Mouse (Mus musculus) erythroblast, embryonic 14.5 days (primary cell): ENCODE results near the gene Fos. TPM values are rescaled to one million over a fixed set of nuclear protein-coding genes. Genes with fewer than 3 reads are reported as not detected.
A peak's percentile ranks its signal among the peaks of the same experiment; 100 is the strongest.

Experiments
- H3K27me3 ChIP-seq: 2 replicates; pipeline ENCODE4 v1.6.1; 2012; ENCODE audit warnings: inconsistent platforms; ENCODE audit not compliant: control insufficient read depth
- H3K36me3 ChIP-seq: 2 replicates; pipeline ENCODE4 v1.6.1; 2012; ENCODE audit warnings: mild to moderate bottlenecking, inconsistent platforms; ENCODE audit not compliant: control insufficient read depth
- H3K4me1 ChIP-seq: 2 replicates; pipeline ENCODE4 v1.6.1; 2012; ENCODE audit warnings: inconsistent platforms; ENCODE audit not compliant: control insufficient read depth
- H3K4me3 ChIP-seq: replicated peaks from 2 replicates; pipeline ENCODE3; 2012; ENCODE audit warnings: moderate library complexity, mild to moderate bottlenecking, inconsistent platforms
- H3K9me3 ChIP-seq: 2 replicates; pipeline ENCODE4 v1.6.1; 2012; ENCODE audit warnings: low read length, inconsistent platforms, mixed read lengths; ENCODE audit not compliant: control insufficient read depth
- GATA1 ChIP-seq: IDR thresholded peaks from 2 replicates; pipeline ENCODE4 v1.6.1; 2012; ENCODE audit warnings: low read length, inconsistent platforms, mixed read lengths
- TAL1 ChIP-seq: IDR thresholded peaks from 3 replicates; pipeline ENCODE4 v1.6.1; 2012; ENCODE audit warnings: low read length, inconsistent platforms, mixed read lengths
- polyA plus RNA-seq: library from polyadenylated mRNA; stranded (reverse); fragments of >175 nt; gene quantifications from 2 replicates; pipeline ENCODE4 v1.2.3, GENCODE M21; 2012

Fos gene
- polyA plus RNA-seq, 1 experiment: 18.4 TPM

- TF ChIP-seq TAL1: no peak
- TF ChIP-seq GATA1: peak; percentile 33; the same call in 1 of the 2 replicates
- no peak overlapping the region for H3K4me3 ChIP-seq
- no peaks in the 10 kb centered on the region for H3K9me3 ChIP-seq
- no peaks in the 10 kb centered on the region for H3K36me3 ChIP-seq
- peaks cover 38% of the 10 kb centered on the region for H3K27me3 ChIP-seq
- H3K4me1 ChIP-seq: peaks cover 26% of the 10 kb centered on the region
These were observed 17.4 kb upstream of the Fos start for GRCm38 (mm10) chr12:85456276-85456675.

GRCm38 (mm10) chr12:85456966-85457505, 16.7 kb upstream of the Fos start:
- H3K36me3 ChIP-seq: no peaks in the 10 kb centered on the region
- TF ChIP-seq TAL1: no peak
- no peak for TF ChIP-seq GATA1
- H3K4me3 ChIP-seq: no peak overlapping the region
- no peaks in the 10 kb centered on the region for H3K9me3 ChIP-seq
- H3K4me1 ChIP-seq: peaks cover 22% of the 10 kb centered on the region
- H3K27me3 ChIP-seq: peaks cover 36% of the 10 kb centered on the region

- TF ChIP-seq TAL1 (no peak), GATA1 (no peak)
- peaks cover 14% of the 10 kb centered on the region for H3K4me1 ChIP-seq
- no peaks in the 10 kb centered on the region for H3K36me3 ChIP-seq
- no peak overlapping the region for H3K4me3 ChIP-seq
- peaks cover 49% of the 10 kb centered on the region for H3K27me3 ChIP-seq
- H3K9me3 ChIP-seq: no peaks in the 10 kb centered on the region
These were observed 13.9 kb upstream of the Fos start for GRCm38 (mm10) chr12:85459820-85460219.

GRCm38 (mm10) chr12:85461913-85462663, 11.6 kb upstream of the Fos start:
- TF ChIP-seq GATA1: no peak
- no peak for TF ChIP-seq TAL1
- H3K4me3 ChIP-seq: no peak overlapping the region
- H3K27me3 ChIP-seq: peaks cover 56% of the 10 kb centered on the region
- no peaks in the 10 kb centered on the region for H3K36me3 ChIP-seq
- no peaks in the 10 kb centered on the region for H3K9me3 ChIP-seq
- H3K4me1 ChIP-seq: no peaks in the 10 kb centered on the region

- Histone ChIP-seq H3K9me3 (no peaks in the 10 kb centered on the region), H3K36me3 (no peaks in the 10 kb centered on the region), H3K27me3 (peaks cover 57% of the 10 kb centered on the region), H3K4me1 (no peaks in the 10 kb centered on the region), H3K4me3 (no peak overlapping the region)
- TF ChIP-seq TAL1 (no peak), GATA1 (no peak)
These were observed 10.9 kb upstream of the Fos start for GRCm38 (mm10) chr12:85462802-85463201.

GRCm38 (mm10) chr12:85464431-85464830, 9.3 kb upstream of the Fos start:
- no peak for TF ChIP-seq TAL1
- H3K36me3 ChIP-seq: no peaks in the 10 kb centered on the region
- H3K27me3 ChIP-seq: peaks cover 70% of the 10 kb centered on the region
- H3K4me3 ChIP-seq: no peak overlapping the region
- H3K9me3 ChIP-seq: no peaks in the 10 kb centered on the region
- no peaks in the 10 kb centered on the region for H3K4me1 ChIP-seq

GRCm38 (mm10) chr12:85464902-85465301, 8.8 kb upstream of the Fos start:
- no peak for TF ChIP-seq GATA1
- no peak for TF ChIP-seq TAL1
- no peak overlapping the region for H3K4me3 ChIP-seq
- no peaks in the 10 kb centered on the region for H3K36me3 ChIP-seq
- H3K4me1 ChIP-seq: no peaks in the 10 kb centered on the region
- H3K27me3 ChIP-seq: peaks cover 75% of the 10 kb centered on the region
- H3K9me3 ChIP-seq: no peaks in the 10 kb centered on the region

- TF ChIP-seq GATA1 (no peak), TAL1 (no peak)
- peaks cover 94% of the 10 kb centered on the region for H3K27me3 ChIP-seq
- H3K36me3 ChIP-seq: no peaks in the 10 kb centered on the region
- H3K4me3 ChIP-seq: no peak overlapping the region
- H3K4me1 ChIP-seq: peaks cover 12% of the 10 kb centered on the region
- H3K9me3 ChIP-seq: peaks cover 6% of the 10 kb centered on the region; the same call in 1 of the 2 replicates
These were observed 5.8 kb upstream of the Fos start for GRCm38 (mm10) chr12:85467854-85468253.

- H3K9me3 ChIP-seq: peaks cover 6% of the 10 kb centered on the region; the same call in 1 of the 2 replicates
- H3K4me1 ChIP-seq: peaks cover 20% of the 10 kb centered on the region
- H3K4me3 ChIP-seq: no peak overlapping the region
- H3K27me3 ChIP-seq: peaks cover 94% of the 10 kb centered on the region
- H3K36me3 ChIP-seq: no peaks in the 10 kb centered on the region
- no peak for TF ChIP-seq TAL1
- no peak for TF ChIP-seq GATA1
These were observed 5.0 kb upstream of the Fos start for GRCm38 (mm10) chr12:85468666-85469065.
